In genomic region chr11:95686031-95686430, GRCm38 (mm10) we compare ENCODE assay signal across 8 mouse cellular contexts. TPM values are rescaled to one million over a fixed set of nuclear protein-coding genes. Genes with fewer than 3 reads are reported as not detected.
A peak's percentile ranks its signal among the peaks of the same experiment; 100 is the strongest.
DNase-seq lines count a peak whose midpoint lies in the region; ATAC-seq and TF ChIP-seq lines count a peak whose summit lies in the region.

No protein-coding gene starts in this region.

- intact Hi-C loops in gastrocnemius, postnatal 36 days (cut with DNase I): loop anchor here (10.0 kb wide), 1 partner anchor 169 kb away; no protein-coding TSS in a partner anchor

- TF ChIP-seq EP300 in CH12.LX (IDR thresholded peaks at IDR 0.05; ENCODE audit: low read length): no peak
- TF ChIP-seq EP300 in liver, embryonic 14.5 days (IDR thresholded peaks at IDR 0.05; ENCODE audit: low read depth): no peak

- dilution Hi-C loops in CH12.LX (cut with MboI; ENCODE audit: extremely low pct_ligation_motif_present, extremely low pct_unique_long_range_greater_than_20kb, low sequenced_read_pairs): no loop called here

- no peak overlapping the region for H3K4me2 ChIP-seq in CH12.LX (ENCODE audit: insufficient read depth, low read depth, poor library complexity, severe bottlenecking)
- H3K4me2 ChIP-seq in liver, embryonic 14.5 days (ENCODE audit: low read depth): no peak overlapping the region

- peak; percentile 98 to 99 for TF ChIP-seq CTCF in CH12.LX (conservative IDR thresholded peaks at IDR 0.05 in 1 of 2, IDR thresholded peaks at IDR 0.05 in 1 of 2; ENCODE audit: low read depth in 2 of 2, low read length in 2 of 2)
- TF ChIP-seq CTCF in cortical plate, adult 2 months (IDR thresholded peaks at IDR 0.05; ENCODE audit: extremely low read depth, insufficient read depth, low read length): peak; percentile 94
- peak; percentile 97 for TF ChIP-seq CTCF in liver, embryonic 14.5 days (IDR thresholded peaks at IDR 0.05; ENCODE audit: low read depth)

- peaks cover 6 to 34% of the 10 kb centered on the region in 2 experiments for H3K36me3 ChIP-seq in CH12.LX (replicated peaks in 1 of 2; ENCODE audit: control insufficient read depth in 1 of 2, insufficient read depth in 1 of 2, low read length in 1 of 2)
- no peaks in the 10 kb centered on the region for H3K36me3 ChIP-seq in liver, embryonic 14.5 days (replicated peaks; ENCODE audit: control insufficient read depth, insufficient read depth, low read depth)

- no peaks in the 10 kb centered on the region for H3K27me3 ChIP-seq in CH12.LX (replicated peaks)
- no peaks in the 10 kb centered on the region for H3K27me3 ChIP-seq in liver, embryonic 14.5 days (ENCODE audit: control insufficient read depth, insufficient read depth, low read length)

- in situ Hi-C loops in CH12.LX (cut with MboI; ENCODE audit: low pct_ligation_motif_present, low pct_unique_long_range_greater_than_20kb, low sequenced_read_pairs): loop anchor here (10.0 kb wide), 1 partner anchor 259 kb away; no protein-coding TSS in a partner anchor

- no peak for ATAC-seq in liver, embryonic 14.5 days (ENCODE audit: insufficient read depth)

- H3K79me2 ChIP-seq in CH12.LX (replicated peaks; ENCODE audit: control insufficient read depth, extremely low read depth, insufficient read depth, poor library complexity, severe bottlenecking): no peaks in the 10 kb centered on the region

- no peaks in the 10 kb centered on the region for H3K9me3 ChIP-seq in CH12.LX (replicated peaks; ENCODE audit: low read length)
- no peaks in the 10 kb centered on the region for H3K9me3 ChIP-seq in liver, embryonic 14.5 days (ENCODE audit: control insufficient read depth, low read length)

- no peak overlapping the region for H3K9ac ChIP-seq in CH12.LX (ENCODE audit: insufficient read depth, low read depth)
- H3K9ac ChIP-seq in liver, embryonic 14.5 days (replicated peaks): no peak overlapping the region

- peak; percentile 82 for DNase-seq in CH12.LX (ENCODE audit: extremely low read depth)
- peak; percentile 78 to 94 for DNase-seq in adrenal gland, adult (ENCODE audit: inconsistent age in 2 of 2, low spot score in 1 of 2)
- DNase-seq in gastrocnemius, postnatal 36 days: peak; percentile 66 to 68
- DNase-seq in kidney, postnatal 14 days: peak; percentile 83
- DNase-seq in liver, embryonic 14.5 days (ENCODE audit: low read depth in 3 of 3, low spot score in 3 of 3): peak; percentile 49 to 64 (median 54)
- peak; percentile 60 for DNase-seq in retina, postnatal 7 days (ENCODE audit: low read depth, low spot score)
- DNase-seq in urinary bladder, postnatal 25 days (ENCODE audit: low spot score): peak; percentile 71

- no peak overlapping the region for H3K4me3 ChIP-seq in CH12.LX (replicated peaks in 1 of 3; ENCODE audit: low read depth in 2 of 3, low read length in 2 of 3, poor library complexity in 1 of 3)
- no peak overlapping the region for H3K4me3 ChIP-seq in cortical plate, adult 2 months (ENCODE audit: insufficient read depth, low read length)
- H3K4me3 ChIP-seq in liver, embryonic 14.5 days (ENCODE audit: insufficient read depth in 1 of 2, low read depth in 2 of 2, low read length in 2 of 2): no peak overlapping the region

- TF ChIP-seq RAD21 in CH12.LX (IDR thresholded peaks at IDR 0.05; ENCODE audit: low read depth, low read length): peak; percentile 91

- no peak for TF ChIP-seq POLR2A in CH12.LX (IDR thresholded peaks at IDR 0.05; ENCODE audit: low read depth, low read length)
- no peak for TF ChIP-seq POLR2A in cortical plate, adult 2 months (IDR thresholded peaks at IDR 0.05; ENCODE audit: extremely low read depth, insufficient read depth, low read length)

- H3K27ac ChIP-seq in CH12.LX (ENCODE audit: insufficient read depth, low read depth): no peak overlapping the region
- no peak overlapping the region for H3K27ac ChIP-seq in cortical plate, adult 2 months (ENCODE audit: insufficient read depth, low read length)
- H3K27ac ChIP-seq in liver, embryonic 14.5 days: no peak overlapping the region

- peaks cover 10 to 34% of the 10 kb centered on the region in 2 experiments for H3K4me1 ChIP-seq in CH12.LX (ENCODE audit: control insufficient read depth in 1 of 2, insufficient read depth in 2 of 2)
- H3K4me1 ChIP-seq in cortical plate, adult 2 months (ENCODE audit: control insufficient read depth, insufficient read depth, low read length): no peaks in the 10 kb centered on the region
- H3K4me1 ChIP-seq in liver, embryonic 14.5 days (replicated peaks; ENCODE audit: control insufficient read depth in 2 of 2, insufficient read depth in 2 of 2, low read length in 1 of 2): peaks cover 20 to 37% of the 10 kb centered on the region in 2 experiments

- WGBS in liver, embryonic 14.5 days (ENCODE audit: insufficient replicate concordance): under 1% methylated on average over 4 of the region's 4 CpGs

TF ChIP-seq in CH12.LX, 34 proteins besides CTCF, POLR2A, EP300 and RAD21:
- TF ChIP-seq USF1 (IDR thresholded peaks at IDR 0.05; ENCODE audit: low read depth, low read length) (no peak), NELFE (IDR thresholded peaks at IDR 0.05; ENCODE audit: low read depth, low read length) (peak; percentile 32; the same call in 1 of the 2 replicates), ZC3H11A (IDR thresholded peaks at IDR 0.05; ENCODE audit: low read depth, low read length) (peak; percentile 80), SMC3 (IDR thresholded peaks at IDR 0.05; ENCODE audit: low read depth, low read length) (peak; percentile 98), ETS1 (conservative IDR thresholded peaks at IDR 0.05; ENCODE audit: low read depth, low read length) (no peak), ELF1 (IDR thresholded peaks at IDR 0.05; ENCODE audit: low read depth, low read length) (no peak), MAFK (IDR thresholded peaks at IDR 0.05; ENCODE audit: insufficient replicate concordance, low read length) (no peak), MEF2A (IDR thresholded peaks at IDR 0.05; ENCODE audit: borderline replicate concordance, low read depth, low read length) (0 out of 2 replicates have a peak, but pooled peaks have one; percentile 26)
TF ChIP-seq in CH12.LX: peak in this region for 4.

RNA-seq across cellular contexts. Expression of gene Phb, which starts 19.3 kb away (rescaled TPM):
- total RNA-seq in CH12.LX (2012; rRNA removed) (512 and 606 TPM in 2 replicates), CH12.LX (2014; rRNA removed) (699 and 784 TPM in 2 replicates)
- polyA plus RNA-seq in CH12.LX (2012; ENCODE audit: insufficient read length, low read depth): 405 and 413 TPM in 2 replicates
- 128 and 129 TPM in 2 replicates for polyA plus RNA-seq in cortical plate, adult 2 months (2012; rRNA removed)
- 100 to 1,000 TPM; 166 to 175 TPM for total RNA-seq in gastrocnemius, postnatal 36 days (2021)
- 90.4 and 124 TPM in 2 replicates for polyA plus RNA-seq in liver, embryonic 14.5 days (2012; rRNA removed)
- polyA plus RNA-seq in liver, embryonic 14.5 days (2014; fragmentation: Nextera tagmentation; extraction: Ambion mirVana): 148 and 153 TPM in 2 replicates

RNA-seq across cellular contexts. Expression of gene Zfp652, which starts 26.4 kb away (rescaled TPM):
- total RNA-seq in CH12.LX (2012; rRNA removed) (6.2 and 6.3 TPM in 2 replicates), CH12.LX (2014; rRNA removed) (3.0 and 3.5 TPM in 2 replicates)
- 9.4 and 9.8 TPM in 2 replicates for polyA plus RNA-seq in CH12.LX (2012; ENCODE audit: insufficient read length, low read depth)
- 21.2 and 21.5 TPM in 2 replicates for polyA plus RNA-seq in cortical plate, adult 2 months (2012; rRNA removed)
- 10 to 100 TPM; 83.7 to 86.6 TPM for total RNA-seq in gastrocnemius, postnatal 36 days (2021)
- polyA plus RNA-seq in liver, embryonic 14.5 days (2012; rRNA removed): 5.3 and 5.4 TPM in 2 replicates
- polyA plus RNA-seq in liver, embryonic 14.5 days (2014; fragmentation: Nextera tagmentation; extraction: Ambion mirVana): 3.2 and 3.7 TPM in 2 replicates

RNA-seq across cellular contexts. Expression of gene B130006D01Rik, which starts 37.4 kb away (rescaled TPM):
- total RNA-seq in CH12.LX (2012; rRNA removed) (0.38 TPM in 2 replicates), CH12.LX (2014; rRNA removed) (0.15 and 0.23 TPM in 2 replicates)
- 0.10 TPM in 1 of 2 replicates, not detected in the other for polyA plus RNA-seq in CH12.LX (2012; ENCODE audit: insufficient read length, low read depth)
- 0.40 and 0.51 TPM in 2 replicates for polyA plus RNA-seq in cortical plate, adult 2 months (2012; rRNA removed)
- under 1 TPM; 0.56 to 0.57 TPM for total RNA-seq in gastrocnemius, postnatal 36 days (2021)
- polyA plus RNA-seq in liver, embryonic 14.5 days (2012; rRNA removed): 0.09 and 0.11 TPM in 2 replicates
- polyA plus RNA-seq in liver, embryonic 14.5 days (2014; fragmentation: Nextera tagmentation; extraction: Ambion mirVana): 0.25 and 0.27 TPM in 2 replicates
